Mouse (Mus musculus): ENCODE results near the gene Tmem79. TPM values are rescaled to one million over a fixed set of nuclear protein-coding genes. Genes with fewer than 3 reads are reported as not detected.
A peak's percentile ranks its signal among the peaks of the same experiment; 100 is the strongest.

The Tmem79 gene
- polyA plus RNA-seq, 1 experiment, result 0.09 TPM

- H3K36me3 ChIP-seq (ENCODE audit: control insufficient read depth), result peaks cover 100% of the 10 kb centered on the region
- H3K9me3 ChIP-seq (ENCODE audit: control insufficient read depth, low read length), result no peaks in the 10 kb centered on the region
- no peaks in the 10 kb centered on the region; the same call in 1 of the 2 replicates for H3K4me1 ChIP-seq (ENCODE audit: control insufficient read depth)
- no peaks in the 10 kb centered on the region; the same call in 1 of the 2 replicates for H3K27me3 ChIP-seq (ENCODE audit: control insufficient read depth)
- no peak overlapping the region for H3K4me3 ChIP-seq (replicated peaks)
- TF ChIP-seq GATA1 (IDR thresholded peaks at IDR 0.05; ENCODE audit: low read length) (no peak), TAL1 (IDR thresholded peaks at IDR 0.05; ENCODE audit: low read length) (no peak)
Observed at GRCm38 (mm10) chr3:88352907-88353306, 17.0 kb upstream of the Tmem79 start.

GRCm38 (mm10) chr3:88350732-88351131 lies 14.8 kb upstream of the Tmem79 start:
- Histone ChIP-seq H3K36me3 (ENCODE audit: control insufficient read depth) (peaks cover 100% of the 10 kb centered on the region), H3K4me1 (ENCODE audit: control insufficient read depth) (no peaks in the 10 kb centered on the region)

GRCm38 (mm10) chr3:88339006-88339405 lies 3.1 kb upstream of the Tmem79 start:
- Histone ChIP-seq H3K4me3 (replicated peaks) (peak overlapping the region; percentile 78), H3K27me3 (ENCODE audit: control insufficient read depth) (no peaks in the 10 kb centered on the region), H3K4me1 (ENCODE audit: control insufficient read depth) (peaks cover 68% of the 10 kb centered on the region), H3K9me3 (ENCODE audit: control insufficient read depth, low read length) (no peaks in the 10 kb centered on the region), H3K36me3 (ENCODE audit: control insufficient read depth) (peaks cover 53% of the 10 kb centered on the region)
- TF ChIP-seq GATA1 (IDR thresholded peaks at IDR 0.05; ENCODE audit: low read length), result no peak
- no peak for TF ChIP-seq TAL1 (IDR thresholded peaks at IDR 0.05; ENCODE audit: low read length)

More at GRCm38 (mm10) chr3:88350732-88351131, 14.8 kb upstream of the Tmem79 start:
- no peak for TF ChIP-seq GATA1 (IDR thresholded peaks at IDR 0.05; ENCODE audit: low read length)
- no peak for TF ChIP-seq TAL1 (IDR thresholded peaks at IDR 0.05; ENCODE audit: low read length)
- no peak overlapping the region for H3K4me3 ChIP-seq (replicated peaks)
- no peaks in the 10 kb centered on the region for H3K9me3 ChIP-seq (ENCODE audit: control insufficient read depth, low read length)
- no peaks in the 10 kb centered on the region; the same call in 1 of the 2 replicates for H3K27me3 ChIP-seq (ENCODE audit: control insufficient read depth)

- peak; percentile 42; the same call in 1 of the 3 replicates for TF ChIP-seq TAL1 (IDR thresholded peaks at IDR 0.05; ENCODE audit: low read length)
- TF ChIP-seq GATA1 (IDR thresholded peaks at IDR 0.05; ENCODE audit: low read length), result no peak; the same call in 1 of the 2 replicates
Observed at GRCm38 (mm10) chr3:88338316-88338715, 2.4 kb upstream of the Tmem79 start.

GRCm38 (mm10) chr3:88337367-88338020 lies 1.5 kb upstream of the Tmem79 start:
- peak overlapping the region; percentile 78 for H3K4me3 ChIP-seq (replicated peaks)
- TF ChIP-seq TAL1 (IDR thresholded peaks at IDR 0.05; ENCODE audit: low read length) (no peak), GATA1 (IDR thresholded peaks at IDR 0.05; ENCODE audit: low read length) (no peak)
- peaks cover 6% of the 10 kb centered on the region for H3K9me3 ChIP-seq (ENCODE audit: control insufficient read depth, low read length)
- peaks cover 5% of the 10 kb centered on the region for H3K27me3 ChIP-seq (ENCODE audit: control insufficient read depth)
- peaks cover 43% of the 10 kb centered on the region for H3K36me3 ChIP-seq (ENCODE audit: control insufficient read depth)
- H3K4me1 ChIP-seq (ENCODE audit: control insufficient read depth), result peaks cover 82% of the 10 kb centered on the region

More at GRCm38 (mm10) chr3:88338316-88338715, 2.4 kb upstream of the Tmem79 start:
- Histone ChIP-seq H3K27me3 (ENCODE audit: control insufficient read depth) (no peaks in the 10 kb centered on the region), H3K36me3 (ENCODE audit: control insufficient read depth) (peaks cover 46% of the 10 kb centered on the region), H3K9me3 (ENCODE audit: control insufficient read depth, low read length) (no peaks in the 10 kb centered on the region), H3K4me3 (replicated peaks) (peak overlapping the region; percentile 78), H3K4me1 (ENCODE audit: control insufficient read depth) (peaks cover 75% of the 10 kb centered on the region)

- H3K4me1 ChIP-seq (ENCODE audit: control insufficient read depth), result peaks cover 70% of the 10 kb centered on the region
- H3K4me3 ChIP-seq (replicated peaks), result peak overlapping the region; percentile 78
- TF ChIP-seq GATA1 (IDR thresholded peaks at IDR 0.05; ENCODE audit: low read length) (no peak), TAL1 (IDR thresholded peaks at IDR 0.05; ENCODE audit: low read length) (no peak)
- H3K9me3 ChIP-seq (ENCODE audit: control insufficient read depth, low read length), result peaks cover 6% of the 10 kb centered on the region
- peaks cover 24% of the 10 kb centered on the region for H3K36me3 ChIP-seq (ENCODE audit: control insufficient read depth)
- peaks cover 5% of the 10 kb centered on the region for H3K27me3 ChIP-seq (ENCODE audit: control insufficient read depth)
Observed at GRCm38 (mm10) chr3:88335436-88336053, 403 bp downstream of the Tmem79 start.

GRCm38 (mm10) chr3:88334902-88335435 lies 979 bp downstream of the Tmem79 start:
- Histone ChIP-seq H3K27me3 (ENCODE audit: control insufficient read depth) (peaks cover 5% of the 10 kb centered on the region), H3K4me1 (ENCODE audit: control insufficient read depth) (peaks cover 66% of the 10 kb centered on the region), H3K9me3 (ENCODE audit: control insufficient read depth, low read length) (peaks cover 6% of the 10 kb centered on the region), H3K36me3 (ENCODE audit: control insufficient read depth) (peaks cover 24% of the 10 kb centered on the region), H3K4me3 (replicated peaks) (peak overlapping the region; percentile 78)
- no peak for TF ChIP-seq GATA1 (IDR thresholded peaks at IDR 0.05; ENCODE audit: low read length)
- TF ChIP-seq TAL1 (IDR thresholded peaks at IDR 0.05; ENCODE audit: low read length), result no peak

- peaks cover 60% of the 10 kb centered on the region for H3K4me1 ChIP-seq (ENCODE audit: control insufficient read depth)
- H3K27me3 ChIP-seq (ENCODE audit: control insufficient read depth), result peaks cover 5% of the 10 kb centered on the region
- peaks cover 28% of the 10 kb centered on the region for H3K36me3 ChIP-seq (ENCODE audit: control insufficient read depth)
- TF ChIP-seq TAL1 (IDR thresholded peaks at IDR 0.05; ENCODE audit: low read length), result no peak
- TF ChIP-seq GATA1 (IDR thresholded peaks at IDR 0.05; ENCODE audit: low read length), result no peak
- peaks cover 6% of the 10 kb centered on the region for H3K9me3 ChIP-seq (ENCODE audit: control insufficient read depth, low read length)
- peak overlapping the region; percentile 78 for H3K4me3 ChIP-seq (replicated peaks)
Observed at GRCm38 (mm10) chr3:88334029-88334658, 1.8 kb downstream of the Tmem79 start.

GRCm38 (mm10) chr3:88331282-88331681 lies 4.7 kb downstream of the Tmem79 start:
- TF ChIP-seq TAL1 (IDR thresholded peaks at IDR 0.05; ENCODE audit: low read length) (no peak), GATA1 (IDR thresholded peaks at IDR 0.05; ENCODE audit: low read length) (no peak)
- H3K36me3 ChIP-seq (ENCODE audit: control insufficient read depth), result peaks cover 38% of the 10 kb centered on the region
- no peak overlapping the region for H3K4me3 ChIP-seq (replicated peaks)
- H3K4me1 ChIP-seq (ENCODE audit: control insufficient read depth), result peaks cover 42% of the 10 kb centered on the region
- peaks cover 5% of the 10 kb centered on the region for H3K27me3 ChIP-seq (ENCODE audit: control insufficient read depth)
- H3K9me3 ChIP-seq (ENCODE audit: control insufficient read depth, low read length), result peaks cover 6% of the 10 kb centered on the region

Data from erythroblast, embryonic 14.5 days (primary cell).